Mouse (Mus musculus): Measurements from ENCODE around the gene Lin28b. TPM values are rescaled to one million over a fixed set of nuclear protein-coding genes. Genes with fewer than 3 reads are reported as not detected.

Lin28b gene
- total RNA-seq, 2 experiments from 2014 or later = 0.27 to 0.29 TPM

DNA sequence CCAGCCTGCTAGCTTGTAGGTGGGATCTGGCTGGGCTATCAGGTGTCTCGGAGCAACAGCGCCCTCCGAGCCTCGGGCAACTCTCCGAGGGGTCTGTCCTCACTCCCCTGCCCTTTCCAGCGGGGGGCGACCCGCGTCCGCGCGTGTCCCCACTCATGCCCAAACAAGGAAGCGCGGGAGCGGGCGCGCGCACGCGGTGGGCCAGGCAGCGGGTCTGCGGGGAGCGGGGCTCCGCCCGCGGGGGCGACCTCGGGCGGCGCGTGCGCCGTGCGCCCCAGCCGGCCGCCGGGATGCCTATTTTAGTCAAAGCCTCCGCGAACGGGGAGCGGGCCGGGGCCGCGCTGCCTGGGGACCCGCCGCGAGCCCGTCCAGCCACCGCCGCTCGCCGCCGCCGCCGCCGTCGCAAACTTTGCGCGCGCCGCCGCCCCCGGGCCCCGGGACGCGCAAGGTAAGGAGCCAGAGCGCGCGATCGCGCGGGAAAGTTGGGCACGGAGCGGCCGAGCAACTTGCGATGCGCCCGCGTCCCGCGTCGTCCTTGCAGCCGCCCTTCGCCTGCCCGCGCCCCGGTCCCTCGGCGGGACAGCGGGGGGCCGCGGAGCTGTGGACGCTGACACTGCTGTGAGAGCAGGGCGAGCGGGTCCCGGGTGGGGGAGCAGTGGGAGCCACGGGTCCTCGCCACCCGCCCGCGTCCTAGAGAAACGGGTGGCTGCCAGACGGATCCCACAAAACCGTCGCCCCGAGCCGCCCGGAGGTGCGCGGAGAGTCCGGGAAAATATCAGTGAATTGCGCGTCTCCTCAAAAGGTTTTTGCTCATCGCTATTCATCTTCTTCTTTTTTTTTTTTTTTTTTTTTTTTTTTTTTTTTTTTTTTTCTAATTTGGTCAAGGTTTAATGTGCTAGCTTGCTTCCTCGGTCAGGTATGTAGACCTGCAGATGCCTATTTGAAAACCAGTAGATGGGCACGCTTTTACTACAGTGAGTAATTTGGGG lies 150.5 kb downstream of the Lin28b start, which contains the start of gene Bves:
TSS of gene Bves (plus strand) at position 339 of the 989 bp plus-strand sequence.
- DNase-seq = peak; percentile 63 to 69
- intact Hi-C loops (cut with DNase I) = no loop called here

GRCm38 (mm10) chr10:45334925-45335324 lies 151.3 kb downstream of the Lin28b start:
- intact Hi-C loops (cut with DNase I) = no loop called here
- no peak for DNase-seq

DNA sequence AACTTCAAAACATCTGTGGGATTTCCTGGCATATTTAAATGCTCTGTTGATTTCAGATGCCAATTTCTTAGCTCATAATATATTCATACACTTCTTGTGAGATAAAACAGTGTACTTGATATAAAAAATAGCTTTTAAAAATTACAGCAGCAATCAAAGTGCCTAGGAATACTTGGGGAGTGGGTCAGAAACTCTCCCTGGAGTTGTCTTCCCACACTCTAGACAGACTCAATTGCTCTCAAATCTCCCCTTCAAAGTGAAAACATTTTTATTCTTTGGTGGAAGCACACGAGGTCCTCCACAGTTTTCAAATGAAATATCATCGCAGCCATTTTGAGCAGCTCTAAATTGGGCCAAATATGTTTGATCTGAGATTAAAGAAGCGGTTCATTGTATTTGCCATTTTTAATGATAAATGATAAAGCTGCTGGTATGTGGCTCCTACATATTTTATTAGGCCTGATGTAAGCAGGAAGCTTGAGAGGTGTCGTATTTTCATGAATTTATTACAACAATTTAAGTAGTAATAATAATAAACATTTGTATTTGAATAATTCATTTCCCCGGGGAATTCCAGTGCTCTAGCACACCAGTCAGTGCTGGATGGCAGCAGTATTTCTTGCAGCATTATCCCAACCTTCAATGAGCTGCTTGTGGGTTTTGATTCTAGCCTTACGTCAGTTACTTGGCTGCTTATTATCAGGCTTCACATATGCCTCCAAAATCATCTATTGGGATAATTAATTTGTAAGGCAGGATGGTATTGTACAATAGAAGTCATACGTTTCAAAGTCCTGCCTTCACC lies 157.8 kb downstream of the Lin28b start:
- intact Hi-C loops (cut with DNase I) = no loop called here
- DNase-seq = no peak

Other genes with a start within 250 kb of the Lin28b start
- gene Bves, start 150.6 kb downstream of the Lin28b start, total RNA-seq (2021) = 10 to 100 TPM; 42.1 to 42.8 TPM
- gene Hace1, start 91.4 kb upstream of the Lin28b start, total RNA-seq (2021) = 10 to 100 TPM in 1 of 2 experiments, 1 to 10 TPM in 1; 7.9 to 10.8 TPM

Data from heart, postnatal 14 days (tissue).